Mouse (Mus musculus) mouse embryonic stem cell (cell line): Measurements from ENCODE around the gene Lap3.

Experiments
- in situ Hi-C, 2 experiments: fragments of 300-500 bp; cut with MboI; formaldehyde crosslinking; loops; 1 replicate in 1 of 2; 3 replicates in 1 of 2; pipeline ENCODE4 v1.14.3; 2019 to 2020; ENCODE audit warnings: low sequenced_read_pairs in 2 of 2, low pct_unique_long_range_greater_than_20kb in 1 of 2, mixed read lengths in 1 of 2; ENCODE audit not compliant: unreplicated experiment in 1 of 2

Lap3 gene

GRCm38 (mm10) chr5:45491776-45492175, 1.4 kb upstream of the Lap3 start:
- in situ Hi-C loops: no loop called here

- in situ Hi-C loops: no loop called here
Observed at GRCm38 (mm10) chr5:45494093-45494755, 1.1 kb downstream of the Lap3 start.

GRCm38 (mm10) chr5:45495429-45495975, 2.3 kb downstream of the Lap3 start:
- in situ Hi-C loops: no loop called here

- in situ Hi-C loops: no loop called here
Observed at GRCm38 (mm10) chr5:45496042-45496441, 2.9 kb downstream of the Lap3 start.

- in situ Hi-C loops: no loop called here
Observed at GRCm38 (mm10) chr5:45496479-45496878, 3.3 kb downstream of the Lap3 start.

GRCm38 (mm10) chr5:45496930-45497550, 3.9 kb downstream of the Lap3 start:
- in situ Hi-C loops: no loop called here

- in situ Hi-C loops: no loop called here
Observed at GRCm38 (mm10) chr5:45497564-45497963, 4.4 kb downstream of the Lap3 start.

- in situ Hi-C loops: no loop called here
Observed at GRCm38 (mm10) chr5:45510071-45510470, 16.9 kb downstream of the Lap3 start.

- in situ Hi-C loops: no loop called here
Observed at GRCm38 (mm10) chr5:45512908-45513307, 19.7 kb downstream of the Lap3 start.

- in situ Hi-C loops: no loop called here
Observed at GRCm38 (mm10) chr5:45513511-45513910, 20.3 kb downstream of the Lap3 start.

- in situ Hi-C loops: no loop called here
Observed at GRCm38 (mm10) chr5:45514599-45514998, 21.4 kb downstream of the Lap3 start.

- in situ Hi-C loops: no loop called here
Observed at GRCm38 (mm10) chr5:45515151-45515743, 22.1 kb downstream of the Lap3 start.

- in situ Hi-C loops: no loop called here
Observed at GRCm38 (mm10) chr5:45519960-45520808, 27.0 kb downstream of the Lap3 start, which contains the start of gene Med28. Gene Med28, plus strand, starts transcription at chr5:45520229.

- in situ Hi-C loops: no loop called here
Observed at GRCm38 (mm10) chr5:45520809-45521110, 27.6 kb downstream of the Lap3 start.

GRCm38 (mm10) chr5:45521601-45522000, 28.4 kb downstream of the Lap3 start:
- in situ Hi-C loops: no loop called here

- in situ Hi-C loops: no loop called here
Observed at GRCm38 (mm10) chr5:45525101-45525500, 31.9 kb downstream of the Lap3 start.

GRCm38 (mm10) chr5:45526338-45526737, 33.2 kb downstream of the Lap3 start:
- in situ Hi-C loops: no loop called here

GRCm38 (mm10) chr5:45529696-45530095, 36.5 kb downstream of the Lap3 start:
- in situ Hi-C loops: loop anchor here (10.0 kb wide), 3 partner anchors 135 to 815 kb away; partner anchors contain the start of gene Ncapg (in 1 of the 2)
